Mouse (Mus musculus): Measurements from ENCODE around the gene Zfp319. TPM values are rescaled to one million over a fixed set of nuclear protein-coding genes. Genes with fewer than 3 reads are reported as not detected.

Gene Zfp319
- polyA plus RNA-seq, 2 experiments: 8.4 to 13.8 TPM

DNA sequence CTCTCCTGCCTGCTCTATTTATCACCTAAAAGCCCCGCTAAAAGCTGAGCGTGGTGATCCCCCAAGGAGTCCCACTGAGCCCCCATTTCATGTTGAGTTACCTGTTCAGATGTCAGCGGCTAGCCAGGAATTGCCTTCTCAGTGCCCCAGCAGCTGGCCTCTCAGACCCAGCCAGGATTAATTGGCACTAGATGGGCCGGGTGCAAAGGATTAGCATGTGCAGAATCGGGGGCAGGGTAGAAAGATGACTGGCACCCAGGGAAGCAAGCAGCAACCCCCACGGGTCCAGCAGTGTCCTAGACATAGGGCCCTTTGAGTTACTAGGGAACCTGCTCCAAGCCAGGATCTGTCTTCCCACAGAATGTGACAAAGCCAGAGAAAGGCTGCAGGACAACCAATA, 25.3 kb downstream of the Zfp319 start, which contains the start of gene Cngb1:
Gene Cngb1, minus strand, starts transcription at position 155 of the 400 bp plus-strand sequence.
- Histone ChIP-seq H3K27ac (replicated peaks; ENCODE audit: low read depth, low read length) (no peak within 1 kb of the TSS), H3K4me1 (ENCODE audit: control insufficient read depth, insufficient read depth, low read length) (no peaks in the 10 kb centered on the region), H3K9ac (ENCODE audit: low read depth, low read length, severe bottlenecking) (no peak within 1 kb of the TSS), H3K4me3 (replicated peaks; ENCODE audit: low read length) (no peak within 1 kb of the TSS), H3K27me3 (ENCODE audit: control insufficient read depth, insufficient read depth, low read length) (no peaks in the 10 kb centered on the region), H3K4me2 (replicated peaks; ENCODE audit: low read depth, low read length, severe bottlenecking) (no peak within 1 kb of the TSS), H3K36me3 (ENCODE audit: control insufficient read depth, insufficient read depth, low read length) (no peaks in the 10 kb centered on the region), H3K9me3 (ENCODE audit: control insufficient read depth, low read length) (no peaks in the 10 kb centered on the region)
- no peak for TF ChIP-seq POLR2A (IDR thresholded peaks at IDR 0.05; ENCODE audit: borderline replicate concordance, extremely low read depth, insufficient read depth, insufficient read length)
- WGBS: 27% methylated on average over 6 of the region's 6 CpGs
- ATAC-seq (ENCODE audit: low FRiP score, low read depth): no peak
- no peak for DNase-seq (ENCODE audit: low spot score)

DNA sequence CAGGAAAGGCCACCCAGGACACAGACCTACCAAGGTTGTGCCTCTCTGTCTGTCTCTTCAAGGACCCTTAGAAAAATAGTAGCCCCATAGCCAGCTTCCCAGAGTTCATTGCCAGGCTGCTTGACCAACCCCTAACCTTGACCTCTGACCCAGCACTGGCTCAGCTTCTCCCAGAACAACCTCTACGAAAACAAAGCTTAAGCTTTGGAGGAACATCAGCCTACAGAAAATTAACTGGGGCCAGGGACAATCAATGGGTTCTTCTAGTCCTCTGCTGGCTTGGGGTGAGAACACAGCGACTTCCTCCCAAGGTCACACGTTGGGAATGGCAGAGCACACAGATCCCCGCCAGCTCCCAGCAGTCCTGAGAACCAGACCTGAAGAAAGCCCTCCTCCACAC, 26.2 kb downstream of the Zfp319 start:
- ATAC-seq (ENCODE audit: low FRiP score, low read depth): no peak
- DNase-seq (ENCODE audit: low spot score): no peak
- Histone ChIP-seq H3K4me2 (replicated peaks; ENCODE audit: low read depth, low read length, severe bottlenecking) (no peak overlapping the region), H3K36me3 (ENCODE audit: control insufficient read depth, insufficient read depth, low read length) (no peaks in the 10 kb centered on the region), H3K4me3 (replicated peaks; ENCODE audit: low read length) (no peak overlapping the region), H3K9me3 (ENCODE audit: control insufficient read depth, low read length) (no peaks in the 10 kb centered on the region), H3K27me3 (ENCODE audit: control insufficient read depth, insufficient read depth, low read length) (no peaks in the 10 kb centered on the region), H3K27ac (replicated peaks; ENCODE audit: low read depth, low read length) (no peak overlapping the region), H3K4me1 (ENCODE audit: control insufficient read depth, insufficient read depth, low read length) (no peaks in the 10 kb centered on the region), H3K9ac (ENCODE audit: low read depth, low read length, severe bottlenecking) (no peak overlapping the region)
- 66% methylated on average over 4 of the region's 4 CpGs for WGBS
- TF ChIP-seq POLR2A (IDR thresholded peaks at IDR 0.05; ENCODE audit: borderline replicate concordance, extremely low read depth, insufficient read depth, insufficient read length): no peak

DNA sequence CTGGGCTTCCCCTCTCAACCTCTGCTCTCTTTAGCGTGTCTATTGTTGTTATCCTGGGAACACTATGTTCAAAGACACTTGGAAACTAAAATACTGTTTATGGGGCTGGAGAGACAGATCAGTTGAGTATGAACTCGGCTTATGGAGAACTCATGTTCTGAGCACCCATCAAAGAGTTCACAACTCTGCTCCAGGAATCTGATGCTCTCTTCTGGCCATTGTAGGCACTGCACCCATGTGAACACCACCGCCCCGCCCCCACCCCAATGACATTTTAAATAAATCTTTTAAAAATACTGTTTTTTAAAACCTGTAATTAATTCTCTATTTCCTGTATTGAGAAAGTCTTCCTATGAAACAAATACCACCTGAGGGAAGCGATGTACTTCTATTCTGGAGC, 29.3 kb downstream of the Zfp319 start:
- DNase-seq (ENCODE audit: low spot score): peak; percentile 34
- Histone ChIP-seq H3K4me3 (replicated peaks; ENCODE audit: low read length) (no peak overlapping the region), H3K4me1 (ENCODE audit: control insufficient read depth, insufficient read depth, low read length) (no peaks in the 10 kb centered on the region), H3K36me3 (ENCODE audit: control insufficient read depth, insufficient read depth, low read length) (no peaks in the 10 kb centered on the region), H3K27me3 (ENCODE audit: control insufficient read depth, insufficient read depth, low read length) (no peaks in the 10 kb centered on the region), H3K9me3 (ENCODE audit: control insufficient read depth, low read length) (no peaks in the 10 kb centered on the region), H3K4me2 (replicated peaks; ENCODE audit: low read depth, low read length, severe bottlenecking) (no peak overlapping the region), H3K27ac (replicated peaks; ENCODE audit: low read depth, low read length) (no peak overlapping the region), H3K9ac (ENCODE audit: low read depth, low read length, severe bottlenecking) (no peak overlapping the region)
- WGBS: 19% methylated on average over 5 of the region's 5 CpGs
- ATAC-seq (ENCODE audit: low FRiP score, low read depth): no peak
- no peak for TF ChIP-seq POLR2A (IDR thresholded peaks at IDR 0.05; ENCODE audit: borderline replicate concordance, extremely low read depth, insufficient read depth, insufficient read length)

DNA sequence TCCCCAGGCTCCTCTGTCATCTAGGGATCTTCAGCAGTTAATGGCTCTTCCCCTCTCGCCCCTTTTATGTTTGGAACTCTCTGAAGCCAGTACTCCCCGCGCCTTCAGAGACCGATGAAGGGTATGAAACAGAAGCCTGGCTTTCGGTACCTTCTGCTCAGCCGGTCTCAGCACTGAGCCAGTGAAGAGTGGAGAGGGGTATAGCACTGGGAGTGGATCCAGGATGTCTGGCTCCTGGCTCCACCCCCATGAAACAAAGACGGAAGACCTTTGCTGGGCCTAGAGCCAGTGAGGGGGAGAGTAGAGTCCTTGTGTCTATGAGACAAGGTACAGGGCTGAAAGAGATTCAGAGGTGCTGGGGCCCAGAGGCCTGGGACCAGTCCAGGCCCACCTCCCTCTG, 37.9 kb downstream of the Zfp319 start:
- DNase-seq (ENCODE audit: low spot score) (peak; percentile 27), ATAC-seq (ENCODE audit: low FRiP score, low read depth) (peak; percentile 37; the same call in 1 of the 2 replicates)
- WGBS: 68% methylated on average over 7 of the region's 7 CpGs
- H3K9me3 ChIP-seq (ENCODE audit: control insufficient read depth, low read length): no peaks in the 10 kb centered on the region
- no peaks in the 10 kb centered on the region for H3K27me3 ChIP-seq (ENCODE audit: control insufficient read depth, insufficient read depth, low read length)
- no peaks in the 10 kb centered on the region for H3K4me1 ChIP-seq (ENCODE audit: control insufficient read depth, insufficient read depth, low read length)
- H3K36me3 ChIP-seq (ENCODE audit: control insufficient read depth, insufficient read depth, low read length): no peaks in the 10 kb centered on the region
- H3K4me2 ChIP-seq (replicated peaks; ENCODE audit: low read depth, low read length, severe bottlenecking): no peak overlapping the region
- H3K4me3 ChIP-seq (replicated peaks; ENCODE audit: low read length): no peak overlapping the region
- 0 out of 2 replicates have a peak overlapping the region, but pooled peaks have one; percentile 25 for H3K9ac ChIP-seq (ENCODE audit: low read depth, low read length, severe bottlenecking)
- no peak overlapping the region for H3K27ac ChIP-seq (replicated peaks; ENCODE audit: low read depth, low read length)
- no peak for TF ChIP-seq POLR2A (IDR thresholded peaks at IDR 0.05; ENCODE audit: borderline replicate concordance, extremely low read depth, insufficient read depth, insufficient read length)

DNA sequence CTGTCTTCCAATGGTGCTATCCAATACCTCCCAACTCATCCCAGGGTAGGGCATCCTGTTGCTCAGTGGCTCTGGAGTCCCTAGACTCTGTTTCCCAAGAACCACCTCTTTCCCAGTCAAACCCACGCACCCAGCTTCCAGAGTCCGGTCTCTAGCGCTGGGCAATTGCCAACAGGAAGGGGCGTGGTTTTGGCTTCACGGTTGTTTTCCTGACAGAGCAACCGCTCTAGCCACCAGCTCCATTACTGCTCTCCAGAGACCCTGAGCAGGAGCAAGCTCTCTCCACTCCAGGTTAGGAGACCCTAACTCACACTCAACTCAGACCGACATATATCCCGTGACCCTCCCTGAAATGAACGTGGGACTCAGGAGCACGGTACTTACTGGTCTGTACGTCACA, 38.6 kb downstream of the Zfp319 start:
- ATAC-seq (ENCODE audit: low FRiP score, low read depth): no peak
- WGBS: 67% methylated on average over 11 of the region's 11 CpGs
- no peaks in the 10 kb centered on the region for H3K9me3 ChIP-seq (ENCODE audit: control insufficient read depth, low read length)
- H3K36me3 ChIP-seq (ENCODE audit: control insufficient read depth, insufficient read depth, low read length): no peaks in the 10 kb centered on the region
- no peak for TF ChIP-seq POLR2A (IDR thresholded peaks at IDR 0.05; ENCODE audit: borderline replicate concordance, extremely low read depth, insufficient read depth, insufficient read length)
- DNase-seq (ENCODE audit: low spot score): peak; percentile 68
- no peak overlapping the region for H3K27ac ChIP-seq (replicated peaks; ENCODE audit: low read depth, low read length)
- no peak overlapping the region for H3K4me3 ChIP-seq (replicated peaks; ENCODE audit: low read length)
- H3K4me1 ChIP-seq (ENCODE audit: control insufficient read depth, insufficient read depth, low read length): no peaks in the 10 kb centered on the region
- no peaks in the 10 kb centered on the region for H3K27me3 ChIP-seq (ENCODE audit: control insufficient read depth, insufficient read depth, low read length)
- no peak overlapping the region; the same call in 1 of the 2 replicates for H3K4me2 ChIP-seq (replicated peaks; ENCODE audit: low read depth, low read length, severe bottlenecking)
- no peak overlapping the region for H3K9ac ChIP-seq (ENCODE audit: low read depth, low read length, severe bottlenecking)

All from limb, embryonic 14.5 days (tissue).